In the genomic region with DNA sequence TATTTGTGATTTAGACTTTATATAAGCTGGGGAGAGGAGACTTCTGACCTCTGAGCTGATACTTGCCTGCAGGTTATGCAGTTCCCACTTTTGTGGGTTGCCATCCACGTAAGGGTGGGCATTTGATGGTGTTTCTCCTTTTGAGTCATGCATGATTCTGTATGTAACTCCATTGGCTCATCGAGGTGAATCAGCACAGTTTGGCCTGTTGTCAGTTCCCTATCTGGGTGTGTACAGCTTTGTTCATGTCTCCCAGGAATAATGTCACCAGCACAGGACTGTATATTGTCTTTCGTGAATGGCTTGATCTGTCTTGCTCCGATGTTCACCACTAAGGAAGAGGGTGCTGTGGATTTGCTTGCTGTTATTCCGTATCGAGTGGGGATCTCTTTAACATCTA, we compare ENCODE assay signal across 27 mouse cellular contexts.
"Had no signal": no experiment of that assay in that cellular context is flagged by ENCODE, and none has a peak within 500 bp of the region (broad histone marks: within the 10 kb centered on the region; RNA-seq: fewer than 3 reads in every experiment).

No protein-coding gene starts in this region.

- H3K4me3 ChIP-seq: embryonic facial prominence, embryonic 10.5 days; embryonic facial prominence, embryonic 12.5 days; embryonic facial prominence, embryonic 13.5 days; embryonic facial prominence, embryonic 15.5 days; erythroblast, embryonic 14.5 days; forebrain, embryonic 10.5 days; forebrain, embryonic 12.5 days; forebrain, embryonic 13.5 days; forebrain, embryonic 15.5 days; gastrocnemius, adult 2 months; heart, adult 2 months; heart, embryonic 12.5 days had no signal

- H3K27ac ChIP-seq: embryonic facial prominence, embryonic 10.5 days; embryonic facial prominence, embryonic 12.5 days; embryonic facial prominence, embryonic 13.5 days; embryonic facial prominence, embryonic 15.5 days; forebrain, embryonic 10.5 days; forebrain, embryonic 12.5 days; forebrain, embryonic 13.5 days; forebrain, embryonic 15.5 days; gastrocnemius, adult 2 months; heart, adult 2 months had no signal

- DNase-seq: cerebellum, adult 8-10 months; cerebellum, adult 9-11 months; cerebellum, postnatal 10 days; cerebellum, postnatal 14 days; cerebellum, postnatal 25 days; cerebellum, postnatal 36 days; embryo, embryonic 11 days; forebrain, postnatal 0 days; gastrocnemius, adult 2 months; gastrocnemius, postnatal 10 days; gastrocnemius, postnatal 14 days; gastrocnemius, postnatal 25 days; gastrocnemius, postnatal 36 days; heart, adult 18-20 months; heart, adult 2 months had no signal

- H3K27me3 ChIP-seq: embryonic facial prominence, embryonic 12.5 days; embryonic facial prominence, embryonic 13.5 days; embryonic facial prominence, embryonic 15.5 days; forebrain, embryonic 12.5 days; forebrain, embryonic 13.5 days; forebrain, embryonic 15.5 days; heart, embryonic 12.5 days had no signal

- H3K36me3 ChIP-seq: embryonic facial prominence, embryonic 10.5 days; embryonic facial prominence, embryonic 12.5 days; embryonic facial prominence, embryonic 13.5 days; embryonic facial prominence, embryonic 15.5 days; forebrain, embryonic 10.5 days; forebrain, embryonic 12.5 days; forebrain, embryonic 15.5 days; heart, embryonic 12.5 days had no signal

- H3K4me1 ChIP-seq: embryonic facial prominence, embryonic 10.5 days; forebrain, embryonic 12.5 days; forebrain, embryonic 13.5 days; forebrain, embryonic 15.5 days; heart, embryonic 12.5 days had no signal

- ATAC-seq: forebrain, embryonic 13.5 days; forebrain, embryonic 14.5 days; forebrain, embryonic 15.5 days; forebrain, embryonic 16.5 days; forebrain, postnatal 0 days had no signal

- H3K9me3 ChIP-seq: embryonic facial prominence, embryonic 10.5 days; embryonic facial prominence, embryonic 12.5 days; embryonic facial prominence, embryonic 13.5 days; embryonic facial prominence, embryonic 15.5 days; forebrain, embryonic 10.5 days; forebrain, embryonic 12.5 days; forebrain, embryonic 13.5 days; forebrain, embryonic 15.5 days; heart, embryonic 12.5 days had no signal
